Mouse (Mus musculus) urinary bladder, postnatal 10 days (tissue): ENCODE data around the gene Cd82.
A peak's percentile ranks its signal among the peaks of the same experiment; 100 is the strongest.

Experiments
- DNase-seq: peaks from one replicate; pipeline ENCODE4 v3.0.0; 2022; ENCODE audit warnings: low spot score

The Cd82 gene

DNA sequence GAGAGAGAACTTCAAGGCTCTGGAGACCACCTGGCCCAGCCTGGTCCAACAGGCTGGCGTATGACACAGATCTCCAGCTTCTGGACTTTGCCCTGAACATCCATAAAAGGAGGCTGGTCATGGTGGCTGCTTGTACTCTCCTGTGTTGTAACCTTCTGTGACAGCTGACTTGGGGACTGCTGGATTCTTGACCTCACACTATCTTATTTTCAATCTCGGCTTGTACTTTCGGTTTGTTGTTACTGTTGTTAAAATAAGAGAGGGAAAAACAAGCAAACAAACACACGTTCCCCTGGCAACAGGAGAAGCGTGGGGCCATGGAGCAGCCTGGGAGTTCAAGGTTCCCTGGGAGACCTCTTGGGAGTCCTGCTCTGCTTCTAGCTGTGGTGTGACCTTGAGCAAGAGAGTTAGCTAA lies 17.7 kb downstream of the Cd82 start:
- DNase-seq = no peak

- DNase-seq = no peak
Measured at GRCm38 (mm10) chr2:93444280-93444679, 18.7 kb downstream of the Cd82 start.

DNA sequence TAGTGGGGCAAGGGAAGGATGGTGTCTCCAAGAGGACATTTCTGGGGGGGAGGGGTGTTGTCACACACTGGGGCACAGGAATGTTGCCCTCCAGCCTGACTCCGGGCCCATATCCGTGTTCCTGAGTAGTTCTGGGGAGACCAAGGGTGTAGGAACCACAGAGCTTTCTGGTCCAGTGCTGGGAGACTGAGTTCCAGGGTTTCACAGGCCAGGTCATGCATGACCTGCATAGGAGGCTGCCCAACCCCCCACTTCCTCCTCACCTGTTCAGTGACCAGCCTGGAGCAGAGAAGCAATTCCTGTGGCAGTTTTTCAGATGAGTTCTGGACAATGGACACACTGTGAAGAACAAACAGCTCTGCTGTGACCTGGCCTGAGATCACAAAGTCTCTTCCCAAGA lies 19.8 kb downstream of the Cd82 start:
- DNase-seq = no peak

DNA sequence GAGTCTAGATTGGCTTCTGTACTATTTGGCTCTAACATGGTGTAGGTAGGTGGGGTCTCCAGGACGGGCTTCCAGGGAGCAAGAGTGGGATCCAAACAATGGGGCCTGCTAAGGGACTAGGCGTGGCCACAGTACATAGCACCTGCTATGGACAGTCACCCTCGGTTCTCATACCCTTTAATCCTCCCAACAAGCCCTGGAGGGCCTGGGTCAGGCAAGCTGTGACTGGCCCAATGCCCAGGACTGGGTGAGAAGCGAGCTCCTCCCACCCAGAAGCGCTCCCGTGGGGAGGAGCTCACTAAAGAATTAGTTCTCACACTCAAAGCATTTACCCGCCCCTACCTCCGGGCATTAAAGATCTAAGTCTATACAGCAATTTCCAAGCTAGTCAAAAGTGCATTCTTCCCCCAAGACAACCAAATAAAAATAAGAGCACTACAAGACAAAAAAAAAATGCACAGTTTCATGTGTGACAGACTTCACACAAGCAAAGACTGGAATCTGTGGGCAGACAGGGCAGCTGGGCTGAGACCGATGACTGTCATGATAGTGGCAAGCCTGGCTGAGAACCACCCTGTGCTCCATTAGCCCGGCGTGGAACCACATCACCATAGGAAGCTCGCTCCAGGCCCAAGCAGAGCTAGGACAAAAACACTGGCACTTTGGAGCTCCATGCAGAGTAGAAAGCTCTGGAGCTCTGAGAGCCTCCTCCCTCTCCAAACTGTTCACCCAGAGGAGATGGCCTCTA lies 23.0 kb downstream of the Cd82 start:
- DNase-seq = no peak

GRCm38 (mm10) chr2:93439352-93439771 lies 23.6 kb downstream of the Cd82 start:
- DNase-seq = no peak

- no peak for DNase-seq
Measured at GRCm38 (mm10) chr2:93438335-93438734, 24.6 kb downstream of the Cd82 start.

DNA sequence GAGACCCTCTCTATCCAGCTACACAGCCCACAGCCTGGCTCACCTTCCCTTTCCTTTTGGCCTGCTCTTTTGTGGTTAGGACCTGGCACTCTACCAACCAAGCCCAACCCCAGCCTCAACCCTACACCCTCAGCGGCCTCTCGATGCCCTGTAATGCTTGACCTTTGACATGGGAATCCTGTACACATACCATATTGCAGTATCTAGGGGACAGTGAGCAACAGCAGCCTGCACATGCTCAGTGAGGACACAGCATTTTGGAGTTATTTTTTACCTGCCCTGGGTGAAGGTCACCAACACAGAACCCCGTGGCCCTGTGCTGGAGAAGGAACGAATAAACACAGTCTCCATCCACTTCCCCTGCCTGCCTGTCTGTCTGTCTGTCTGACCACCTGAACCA lies 27.4 kb downstream of the Cd82 start:
- DNase-seq = no peak

DNA sequence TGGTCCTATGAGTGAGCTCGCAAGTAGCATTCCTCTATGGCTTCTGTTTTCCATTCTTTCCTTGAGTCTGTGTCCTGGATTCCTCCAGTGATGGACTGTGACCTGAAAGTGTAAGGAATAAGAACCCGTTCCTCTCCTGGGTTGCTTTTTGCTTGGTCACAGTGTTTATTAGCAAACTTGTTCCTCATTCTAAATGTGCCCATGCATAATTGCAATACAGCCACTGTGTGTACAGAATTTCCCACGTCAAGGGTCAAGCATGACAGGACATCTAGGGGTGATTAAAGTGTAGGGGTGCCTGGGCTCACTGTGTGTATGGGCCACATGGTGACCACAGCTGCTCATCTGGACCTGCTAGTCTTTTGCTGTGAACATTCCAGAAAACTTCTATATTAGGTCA lies 28.0 kb downstream of the Cd82 start:
- no peak for DNase-seq

DNA sequence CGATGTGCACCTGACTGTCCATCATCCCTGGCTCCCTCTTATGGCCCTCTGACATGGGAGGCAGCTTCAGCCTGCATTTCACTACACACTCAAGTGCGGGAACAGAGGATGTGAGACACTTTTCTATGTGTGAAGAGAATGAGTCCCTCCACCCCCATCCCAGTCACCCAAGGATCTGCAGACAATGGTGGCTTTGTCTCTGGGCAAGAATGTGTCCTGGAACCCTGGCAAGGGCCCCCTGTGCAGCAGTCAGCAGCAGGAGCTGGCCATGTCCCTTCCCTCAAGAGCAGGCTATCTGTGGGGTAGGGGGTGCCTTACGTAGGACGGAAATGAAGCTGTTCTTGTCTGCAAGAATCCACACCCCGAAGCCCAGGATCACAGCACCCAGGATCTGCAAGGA lies 29.4 kb downstream of the Cd82 start:
- no peak for DNase-seq

GRCm38 (mm10) chr2:93432600-93433389 lies 30.1 kb downstream of the Cd82 start:
- DNase-seq = no peak

DNA sequence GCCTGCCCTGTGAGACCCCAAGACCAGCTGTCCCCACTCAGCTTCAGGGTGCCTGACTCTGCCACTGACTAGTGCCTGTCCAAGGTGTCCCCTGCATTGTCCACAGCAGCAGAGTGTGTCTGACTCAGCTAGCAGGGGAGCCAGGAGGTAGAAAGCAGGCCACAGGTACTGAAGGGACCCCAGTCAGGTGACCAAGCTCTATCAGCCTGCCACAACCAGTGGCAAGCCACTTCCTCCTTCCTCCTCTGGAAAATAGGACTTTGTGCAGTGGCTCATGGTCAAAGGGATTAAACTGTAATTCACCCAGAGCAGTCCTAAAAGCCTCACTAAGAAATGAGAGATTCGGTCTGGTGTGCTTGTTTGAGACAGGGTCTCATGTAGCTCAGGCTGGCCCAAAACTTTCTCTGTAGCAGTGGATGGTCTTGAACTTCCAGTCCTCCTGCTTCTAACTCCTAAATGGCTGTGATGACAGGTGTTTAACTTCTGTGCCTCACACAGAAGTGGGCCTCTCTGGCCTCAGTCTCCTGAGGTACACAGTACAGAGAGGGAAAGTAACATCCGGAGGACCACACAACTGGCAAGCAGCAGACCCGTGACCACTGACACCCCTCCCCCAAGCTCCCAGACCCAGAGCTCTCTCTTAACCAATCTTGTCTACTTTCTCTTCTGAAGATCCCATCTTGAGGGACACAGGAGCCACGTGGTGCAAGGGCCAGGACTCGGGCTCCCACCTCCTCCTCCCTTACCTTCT lies 31.2 kb downstream of the Cd82 start:
- DNase-seq = no peak

DNA sequence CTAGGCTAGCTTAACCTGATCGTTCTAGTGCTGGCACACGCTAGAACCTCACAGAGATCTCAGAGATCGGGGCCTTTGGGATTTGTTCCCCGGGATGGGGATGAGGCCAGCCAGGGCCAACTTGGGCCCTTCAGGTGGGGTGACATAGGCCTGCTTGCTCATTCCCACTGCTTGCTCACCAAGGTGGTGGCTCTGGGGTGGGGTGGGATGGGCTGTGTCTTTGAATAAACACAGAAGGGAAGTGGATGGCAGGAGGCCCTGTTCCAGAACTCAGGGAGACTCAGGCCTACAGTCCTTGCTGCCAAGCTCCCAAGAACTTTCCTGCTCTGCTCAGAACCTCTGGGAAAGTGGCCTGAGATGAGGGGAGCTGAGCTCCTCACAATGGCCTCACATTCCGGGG lies 31.9 kb downstream of the Cd82 start:
- no peak for DNase-seq

GRCm38 (mm10) chr2:93428004-93428531 lies 34.9 kb downstream of the Cd82 start:
- DNase-seq = no peak

DNA sequence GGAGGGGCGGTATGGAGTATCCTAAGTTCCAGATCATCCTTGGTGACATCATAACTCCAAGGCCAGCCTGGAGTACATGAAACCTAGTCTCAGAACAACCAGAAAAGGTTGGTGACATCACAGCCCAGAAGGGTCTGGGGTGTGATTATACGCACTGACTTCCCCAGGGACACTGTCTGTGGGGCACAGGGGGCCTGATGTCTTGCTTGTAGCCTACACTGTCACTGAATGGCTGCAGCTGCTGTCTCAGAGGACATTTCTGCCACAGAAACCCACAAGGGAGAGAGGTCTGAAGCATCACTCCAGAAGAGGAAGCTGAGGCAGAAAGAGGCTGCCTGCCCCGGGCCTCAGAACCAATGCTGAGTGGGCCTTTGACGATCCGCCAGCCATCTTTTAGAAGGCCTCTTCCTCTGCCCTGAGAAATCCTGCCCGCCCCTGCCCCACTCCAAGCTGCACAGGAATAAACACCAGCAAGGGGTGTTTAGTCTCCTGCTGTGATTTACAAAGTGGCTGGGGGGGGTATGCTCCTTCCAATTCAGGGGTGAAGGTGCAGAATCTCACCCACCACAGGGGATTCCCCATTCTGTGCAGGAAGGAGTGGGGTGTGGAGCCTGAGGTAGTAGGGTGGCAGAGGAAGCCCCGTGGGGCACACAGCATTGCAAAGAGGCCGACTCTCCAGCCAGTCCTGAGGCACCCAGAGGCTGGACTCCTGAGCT lies 35.8 kb downstream of the Cd82 start:
- no peak for DNase-seq

GRCm38 (mm10) chr2:93425810-93426209 lies 37.1 kb downstream of the Cd82 start:
- no peak for DNase-seq

DNA sequence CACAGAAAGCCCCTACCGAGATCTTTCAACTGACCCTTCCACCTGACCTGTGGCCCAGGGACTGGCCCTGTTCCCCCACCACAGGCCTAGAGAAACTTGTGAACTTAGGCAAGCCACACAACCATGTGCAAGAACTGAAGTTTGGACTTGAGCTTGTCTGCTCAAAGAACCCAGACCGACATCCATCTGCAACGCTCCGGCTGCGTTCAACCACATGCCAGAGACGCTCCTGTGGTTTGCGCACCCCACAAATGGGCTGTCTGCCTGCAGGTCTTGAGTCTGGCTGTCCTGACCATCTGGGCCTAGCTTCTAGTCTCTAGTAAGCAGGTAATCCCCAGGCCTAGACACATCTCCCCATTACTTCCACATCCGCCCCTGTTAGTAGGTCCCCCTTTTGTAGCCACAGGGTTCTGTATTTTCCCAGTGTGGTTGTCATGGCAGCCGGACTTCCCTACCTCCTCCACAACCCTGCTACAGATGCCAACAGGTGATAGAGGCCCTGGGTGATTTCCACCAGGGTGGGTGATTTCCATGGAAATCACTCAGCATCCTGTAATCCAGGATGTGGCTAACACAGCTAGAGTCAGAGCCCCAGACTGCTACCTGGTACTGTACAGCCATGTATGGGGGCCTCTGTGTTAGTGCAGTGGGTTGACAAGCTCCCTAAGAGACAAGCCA lies 38.5 kb downstream of the Cd82 start:
- no peak for DNase-seq

DNA sequence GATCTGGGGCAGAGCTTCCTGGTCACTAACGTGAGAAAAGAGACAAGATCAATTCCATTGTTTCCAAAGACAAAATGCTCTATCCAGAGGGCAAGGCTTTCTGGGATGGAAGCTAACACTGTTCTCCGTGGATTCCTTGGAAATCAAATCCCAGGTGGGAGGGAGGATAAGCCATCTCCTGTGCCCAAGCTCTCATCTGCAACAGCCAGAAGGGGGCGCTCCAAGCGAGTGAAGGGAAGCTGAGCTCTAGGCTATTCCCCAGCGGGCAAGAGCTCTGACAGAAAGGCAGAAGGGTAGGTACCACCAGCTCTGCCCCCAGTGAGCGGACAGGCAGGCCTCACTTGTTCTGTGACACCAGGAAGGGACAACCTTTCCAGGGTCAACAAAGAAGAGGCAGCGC lies 41.6 kb downstream of the Cd82 start:
- peak; percentile 49 for DNase-seq

- no peak for DNase-seq
Measured at GRCm38 (mm10) chr2:93419971-93420370, 43.0 kb downstream of the Cd82 start.

GRCm38 (mm10) chr2:93418396-93418795 lies 44.5 kb downstream of the Cd82 start:
- DNase-seq = peak; percentile 42

- no peak for DNase-seq
Measured at GRCm38 (mm10) chr2:93416874-93417709, 45.8 kb downstream of the Cd82 start.
